Mouse (Mus musculus): ENCODE data around the gene Dop1a.

Gene Dop1a

DNA sequence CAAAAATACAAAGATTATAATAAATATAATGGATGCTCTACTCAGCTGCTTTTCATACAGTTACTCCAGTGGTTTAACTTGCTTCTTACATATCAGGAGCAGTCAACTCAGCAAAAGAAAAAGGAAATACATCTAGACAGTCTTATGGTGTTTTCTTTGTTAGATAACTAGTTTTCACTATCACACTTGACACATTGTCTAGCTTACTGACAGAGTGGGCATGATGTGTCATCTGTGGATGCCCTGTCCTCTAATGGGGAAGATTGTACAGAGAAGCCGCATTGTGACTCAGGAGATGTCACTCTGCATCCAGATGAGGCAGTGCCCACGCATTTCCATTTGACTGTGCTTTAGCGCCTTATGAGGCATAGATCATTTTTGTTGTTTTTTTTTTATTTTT is 32.1 kb downstream of the Dop1a start:
- DNase-seq (ENCODE audit: low read depth, low spot score), result no peak

- DNase-seq (ENCODE audit: low read depth, low spot score), result no peak
These were observed 40.5 kb downstream of the Dop1a start for GRCm38 (mm10) chr9:86507437-86507836.

- DNase-seq (ENCODE audit: low read depth, low spot score), result no peak
These were observed 46.8 kb downstream of the Dop1a start for GRCm38 (mm10) chr9:86513733-86514132.

GRCm38 (mm10) chr9:86514390-86514789 is 47.4 kb downstream of the Dop1a start:
- no peak for DNase-seq (ENCODE audit: low read depth, low spot score)

DNA sequence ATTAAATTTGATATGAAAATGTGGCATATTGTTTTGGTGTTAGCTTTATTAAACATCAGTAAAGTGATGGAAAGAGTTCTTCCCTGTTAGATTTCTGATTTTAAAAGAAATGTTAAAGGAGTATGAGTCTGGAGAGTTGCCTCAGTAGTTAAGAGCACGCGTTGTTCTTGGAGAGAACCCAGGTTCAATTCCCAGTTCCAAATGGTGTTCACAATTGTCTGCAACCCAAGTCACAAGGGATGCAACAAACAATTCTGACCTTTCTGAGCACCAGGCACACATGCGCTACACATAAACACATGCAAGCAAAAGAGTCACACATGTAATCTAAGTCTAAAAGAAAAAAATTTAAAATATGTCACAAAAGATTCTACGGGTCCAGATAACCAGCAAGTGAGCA is 47.8 kb downstream of the Dop1a start:
- DNase-seq (ENCODE audit: low read depth, low spot score), result no peak

- DNase-seq (ENCODE audit: low read depth, low spot score), result no peak
These were observed 55.4 kb downstream of the Dop1a start for GRCm38 (mm10) chr9:86522335-86522734.

GRCm38 (mm10) chr9:86525600-86525999 is 58.6 kb downstream of the Dop1a start:
- no peak for DNase-seq (ENCODE audit: low read depth, low spot score)

DNA sequence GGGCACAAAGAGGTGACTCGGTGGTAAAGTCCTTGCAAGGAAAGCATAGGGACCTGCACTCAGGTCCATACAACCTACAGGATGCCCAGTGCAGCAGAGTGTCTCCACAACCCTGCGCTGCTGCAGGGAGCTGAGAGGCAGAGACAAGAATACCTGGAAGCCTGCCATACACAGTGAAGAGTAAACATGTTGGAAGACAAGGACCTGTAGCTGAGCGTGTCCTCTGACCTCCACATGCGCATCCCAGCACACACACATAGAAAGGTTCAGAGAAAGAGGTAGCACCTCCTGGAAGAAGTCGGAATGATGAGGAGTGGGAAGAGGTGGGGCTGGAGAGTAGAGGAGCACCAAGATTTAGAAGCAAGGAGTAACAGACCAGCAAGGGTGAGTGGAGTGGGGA is 67.1 kb downstream of the Dop1a start:
- DNase-seq (ENCODE audit: low read depth, low spot score), result no peak

DNA sequence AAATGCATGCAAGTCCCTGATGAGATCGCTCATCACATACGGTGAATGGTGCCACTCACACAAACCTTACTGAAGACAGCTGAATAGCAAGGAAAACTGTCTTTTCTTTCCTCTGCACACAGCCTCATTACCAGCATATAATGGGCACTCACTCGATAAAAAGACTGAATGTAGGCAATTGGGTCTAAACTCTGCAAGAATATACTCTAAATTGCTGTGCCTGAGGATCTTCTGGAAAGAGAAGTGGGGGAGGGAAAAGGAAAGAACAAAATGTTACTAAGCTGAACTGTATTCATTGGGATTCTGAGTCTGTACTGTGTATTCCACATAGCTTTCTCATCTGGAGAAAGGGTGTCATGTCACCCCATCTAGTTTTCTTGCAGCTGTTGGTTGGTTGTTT is 76.5 kb downstream of the Dop1a start:
- no peak for DNase-seq (ENCODE audit: low read depth, low spot score)

DNA sequence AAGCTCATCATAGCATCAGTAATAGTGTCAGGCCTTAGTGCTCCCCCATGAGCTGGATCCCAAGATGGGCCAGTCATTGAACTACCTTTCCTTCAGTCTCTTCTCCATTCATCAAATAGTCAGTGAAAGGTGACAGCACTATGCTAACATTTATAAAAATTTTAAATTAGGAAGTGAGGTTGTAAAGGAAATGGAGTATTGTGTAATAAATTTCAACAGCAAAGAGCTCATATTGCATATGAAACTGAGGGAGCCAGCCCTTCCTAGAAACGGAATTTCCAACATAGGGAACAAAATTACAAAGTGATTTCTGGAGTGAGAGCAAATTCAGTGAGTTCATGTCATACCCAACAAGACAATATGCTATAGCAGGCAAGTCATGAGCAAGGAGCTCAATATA is 77.6 kb downstream of the Dop1a start:
- DNase-seq (ENCODE audit: low read depth, low spot score), result no peak

DNA sequence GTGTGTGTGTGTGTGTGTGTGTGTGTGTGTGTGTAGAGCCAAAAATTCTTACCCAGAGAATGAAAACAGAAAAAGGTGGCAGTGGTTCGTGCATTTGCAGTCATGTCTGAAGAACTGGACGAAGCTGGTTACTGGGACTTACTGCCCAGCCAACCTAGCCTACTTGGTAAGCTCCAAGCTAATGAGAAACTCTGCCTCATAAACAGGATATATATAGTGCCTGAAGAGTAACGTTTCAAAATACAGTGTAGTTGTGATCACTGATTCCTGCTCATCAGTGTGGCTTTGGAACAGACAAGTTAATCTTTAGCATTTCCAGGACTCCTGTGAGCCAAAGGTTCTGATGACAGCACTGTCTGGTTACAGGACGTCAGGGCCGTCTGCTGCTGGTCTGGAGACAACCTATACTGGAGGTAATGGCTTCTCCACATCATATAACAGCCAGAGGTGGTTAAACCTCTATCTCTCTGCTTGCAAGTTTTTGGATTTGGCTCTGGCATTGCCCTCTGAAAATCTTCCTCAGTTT is 82.7 kb downstream of the Dop1a start:
- DNase-seq (ENCODE audit: low read depth, low spot score), result no peak

DNA sequence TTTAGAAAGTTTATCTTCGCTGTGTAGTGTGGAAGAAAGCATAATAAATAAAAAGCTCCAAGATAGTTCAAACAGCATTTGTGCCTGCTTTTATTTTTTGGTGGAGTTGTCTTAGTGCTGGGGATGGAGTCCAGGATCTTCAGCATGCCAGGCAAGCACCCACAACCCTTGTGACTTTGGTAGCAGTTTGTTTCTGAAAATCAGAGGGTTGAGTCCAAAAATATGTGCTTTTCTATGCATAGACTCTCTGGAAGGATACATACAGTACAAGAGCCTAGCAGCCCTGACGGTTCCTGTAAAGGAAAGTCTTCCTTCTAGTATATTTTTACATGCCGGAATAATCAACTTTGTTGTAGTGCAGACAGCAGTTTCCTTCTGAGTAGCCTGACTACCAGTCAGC is 83.8 kb downstream of the Dop1a start:
- DNase-seq (ENCODE audit: low read depth, low spot score), result no peak

- DNase-seq (ENCODE audit: low read depth, low spot score), result no peak
These were observed 86.9 kb downstream of the Dop1a start for GRCm38 (mm10) chr9:86553886-86554285.

DNA sequence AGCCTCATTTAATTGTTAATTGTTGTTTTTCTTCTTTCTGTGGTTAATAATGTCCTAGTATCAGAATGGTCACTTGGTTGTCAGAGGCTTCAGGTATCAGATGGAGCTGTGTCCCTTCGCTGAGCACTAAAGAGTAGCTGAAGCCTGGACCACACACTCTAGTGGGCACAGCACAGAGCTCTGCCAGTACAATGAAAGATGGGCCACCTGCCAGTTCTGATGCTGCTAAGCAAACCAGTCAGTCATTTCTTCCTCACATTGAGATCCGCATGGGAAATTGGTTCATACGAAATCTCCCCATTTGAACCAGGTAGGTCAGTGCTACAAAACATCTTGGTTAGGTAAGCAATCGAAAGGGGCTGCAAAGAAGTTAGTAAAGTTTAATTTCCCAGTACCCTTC is 87.7 kb downstream of the Dop1a start:
- no peak for DNase-seq (ENCODE audit: low read depth, low spot score)

DNA sequence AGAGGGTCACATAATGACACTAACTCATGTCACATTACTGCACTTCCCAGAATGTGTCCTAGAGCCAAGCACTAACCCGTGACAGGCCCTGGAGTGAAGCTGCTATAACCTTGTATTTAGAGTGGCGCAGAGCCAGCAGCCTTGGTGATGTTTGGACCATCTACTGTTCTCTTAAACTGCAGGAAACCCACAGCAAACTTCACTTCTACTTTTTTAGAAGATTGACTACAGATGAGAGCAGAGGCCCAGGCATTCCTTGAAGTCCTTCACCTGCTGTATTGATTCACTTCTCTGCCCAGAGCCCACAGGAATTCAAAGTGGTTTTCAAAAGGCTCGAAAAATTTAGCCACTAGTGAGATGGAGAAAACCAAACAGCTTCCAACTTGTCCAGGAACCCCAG is 93.6 kb downstream of the Dop1a start:
- no peak for DNase-seq (ENCODE audit: low read depth, low spot score)

- no peak for DNase-seq (ENCODE audit: low read depth, low spot score)
These were observed 102.5 kb downstream of the Dop1a start for GRCm38 (mm10) chr9:86569314-86569910.

DNA sequence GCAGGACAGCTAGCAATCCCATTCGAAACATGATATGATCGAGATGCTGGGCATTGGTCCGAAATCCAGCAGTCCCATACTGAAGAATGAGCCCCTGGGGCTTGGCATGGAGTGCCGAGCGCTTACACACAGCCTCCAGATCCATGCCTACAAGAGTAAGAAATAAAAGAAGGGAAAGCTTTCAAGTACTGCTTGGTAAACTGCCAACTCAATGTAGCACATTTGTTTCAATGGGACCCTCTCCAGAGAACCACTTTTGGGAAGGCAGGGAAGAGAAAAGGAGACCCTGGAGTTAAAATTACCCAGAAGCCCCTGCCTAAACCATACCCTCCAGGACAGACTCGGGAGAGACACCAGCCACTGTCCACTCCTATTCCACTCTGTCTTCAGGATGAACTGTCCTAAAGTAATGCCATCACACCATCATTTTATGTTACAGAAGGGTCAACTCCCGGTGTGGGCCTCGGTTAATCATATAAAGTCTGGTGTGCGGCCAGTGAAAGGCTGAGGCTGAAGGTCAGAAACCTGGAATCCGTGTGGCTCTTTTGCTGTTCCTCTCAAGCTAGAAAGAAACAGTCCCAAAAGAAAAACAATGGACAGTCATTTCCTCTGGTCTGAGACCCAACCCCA is 103.4 kb downstream of the Dop1a start:
- no peak for DNase-seq (ENCODE audit: low read depth, low spot score)

DNA sequence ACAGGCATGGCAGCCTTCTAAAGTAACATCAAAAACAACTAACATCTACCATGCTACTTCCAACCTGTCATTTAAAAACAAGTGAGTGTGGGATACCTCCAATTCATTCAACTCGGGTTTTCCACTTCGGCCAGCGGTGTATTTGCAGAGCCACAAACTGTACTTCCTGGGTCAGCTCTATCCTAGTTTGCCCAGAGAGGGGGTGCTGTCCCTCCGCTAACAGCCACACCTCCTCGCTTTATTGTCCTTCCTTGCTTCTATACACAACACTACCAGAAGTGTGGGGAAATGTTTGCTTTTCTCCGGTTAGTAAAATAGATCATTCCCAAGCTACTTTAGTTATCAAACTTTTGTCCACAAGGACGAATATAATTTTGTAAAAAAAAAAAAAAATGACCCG is 104.0 kb downstream of the Dop1a start:
- DNase-seq (ENCODE audit: low read depth, low spot score), result no peak

DNA sequence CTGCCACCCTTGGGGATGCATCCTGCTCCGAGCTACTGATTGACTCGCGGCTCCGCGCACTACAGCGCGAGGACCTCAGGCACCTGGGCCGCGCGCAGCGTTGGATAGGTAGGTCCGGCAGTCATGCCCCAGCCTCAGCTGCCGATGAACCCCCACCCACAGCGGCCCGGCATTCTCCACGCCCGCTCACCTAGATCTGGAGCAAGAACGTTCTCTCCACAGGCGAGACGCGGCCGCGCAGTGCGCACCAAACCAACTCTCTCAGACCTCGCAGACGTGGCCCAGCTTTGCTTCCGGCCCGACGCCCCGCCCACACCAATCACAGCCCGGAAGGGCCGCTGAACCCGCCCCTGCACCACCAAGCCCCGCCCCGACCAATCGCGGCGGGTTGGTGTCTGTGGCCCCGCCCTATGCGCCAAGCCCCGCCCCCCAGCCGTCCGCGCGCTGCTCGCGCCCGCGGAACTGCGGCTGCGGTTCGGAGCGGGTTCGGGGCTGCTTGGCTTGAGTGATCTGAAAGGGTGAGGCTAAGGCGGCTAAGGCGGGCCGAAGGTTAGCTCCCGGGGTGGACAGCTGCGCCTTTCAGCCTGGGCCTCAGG is 104.7 kb downstream of the Dop1a start, which contains the start of the genes Pgm3 and Rwdd2a:
Gene Pgm3, minus strand, starts transcription at position 303 of the 596 bp plus-strand sequence.
Gene Rwdd2a, plus strand, starts transcription at position 452 of the 596 bp plus-strand sequence.
- DNase-seq (ENCODE audit: low read depth, low spot score), result peak; percentile 92

GRCm38 (mm10) chr9:86572196-86572595 is 105.2 kb downstream of the Dop1a start:
- no peak for DNase-seq (ENCODE audit: low read depth, low spot score)

DNA sequence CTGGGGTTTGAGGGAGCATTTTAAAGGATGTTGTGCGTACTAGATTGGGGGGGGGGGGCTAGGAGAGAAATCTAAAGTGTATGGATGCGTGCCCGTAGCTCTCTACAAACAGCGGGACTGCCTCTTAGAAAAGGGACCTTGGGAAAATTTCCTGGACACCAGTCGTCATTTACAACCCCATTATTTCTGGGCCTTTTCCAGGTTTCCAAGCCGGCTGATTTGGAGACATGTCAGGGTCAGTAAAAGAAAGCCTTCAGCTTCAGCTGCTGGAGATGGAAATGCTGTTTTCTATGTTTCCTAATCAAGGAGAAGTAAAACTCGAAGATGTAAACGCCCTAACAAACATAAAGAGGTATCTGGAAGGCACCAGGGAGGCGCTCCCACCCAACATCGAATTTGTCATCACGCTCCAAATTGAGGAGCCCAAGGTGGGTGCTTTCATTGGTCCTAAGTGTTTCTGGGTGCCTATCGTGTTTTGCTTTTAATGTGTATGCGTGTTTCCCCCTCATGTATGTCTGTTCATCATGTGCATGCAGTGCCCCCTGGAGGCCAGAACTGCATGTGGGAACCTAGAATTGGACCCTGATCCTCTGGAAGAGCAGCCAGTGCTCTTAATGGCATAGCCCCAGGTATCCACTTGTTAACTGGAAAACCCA is 105.8 kb downstream of the Dop1a start:
- peak; percentile 85 for DNase-seq (ENCODE audit: low read depth, low spot score)

DNA sequence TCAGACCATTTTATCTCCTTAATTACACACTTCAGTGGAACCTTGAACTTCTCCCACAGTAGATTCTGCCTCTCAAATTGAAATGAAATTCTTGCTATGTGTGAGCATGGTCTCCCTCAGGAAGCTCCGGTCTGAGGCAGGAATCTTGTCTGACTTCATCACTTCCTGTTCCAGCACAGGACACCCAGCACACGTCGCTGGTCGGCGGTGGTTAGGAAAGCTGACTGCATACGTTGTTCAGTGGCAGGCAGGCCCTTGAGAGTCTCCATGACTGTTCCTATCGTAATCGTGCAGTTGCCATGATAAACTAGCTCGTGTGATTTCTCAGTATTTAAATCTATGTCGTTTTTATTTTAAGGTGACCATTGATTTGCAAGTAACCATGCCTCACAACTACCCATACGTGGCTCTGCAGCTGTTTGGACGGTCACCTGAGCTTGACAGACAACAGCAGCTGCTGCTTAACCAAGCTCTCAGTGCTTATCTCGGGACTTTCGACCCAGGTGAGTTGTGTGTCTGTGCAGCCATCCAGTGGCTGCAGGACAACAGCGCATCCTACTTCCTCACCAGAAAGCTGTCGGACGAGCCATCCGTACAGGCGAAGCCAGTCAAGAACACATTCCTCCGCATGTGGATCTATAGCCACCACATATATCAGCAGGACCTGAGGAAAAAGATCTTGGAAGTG is 106.8 kb downstream of the Dop1a start:
- no peak for DNase-seq (ENCODE audit: low read depth, low spot score)
